Mouse (Mus musculus): ENCODE data around the gene Serpinb7.

The Serpinb7 gene

GRCm38 (mm10) chr1:107399355-107399754 is at the start of gene Serpinb7:
Serpinb7 (plus strand) TSS chr1:107399655.
- no peak for DNase-seq

GRCm38 (mm10) chr1:107350392-107350791 is 49.1 kb upstream of the Serpinb7 start:
- no peak for DNase-seq

DNA sequence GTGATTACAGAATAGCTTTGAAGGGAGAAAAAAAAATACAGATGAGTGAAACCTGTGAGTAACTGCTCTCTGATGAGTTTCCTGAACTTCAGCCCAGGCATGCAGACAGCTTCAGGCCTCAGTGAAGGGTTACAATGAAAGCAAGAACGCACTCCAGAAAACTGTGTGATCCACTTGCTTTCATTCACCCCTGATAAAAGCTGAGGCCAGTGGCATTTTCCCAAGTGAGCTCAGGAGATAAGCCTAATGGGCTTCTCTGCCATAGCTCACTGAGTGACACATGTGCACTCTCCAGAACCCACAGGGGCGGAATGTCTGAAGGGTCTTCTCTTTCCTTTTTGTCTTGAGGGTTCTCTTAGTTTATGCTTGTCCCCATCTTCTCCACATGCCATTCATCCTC is 48.3 kb upstream of the Serpinb7 start:
- no peak for DNase-seq

DNA sequence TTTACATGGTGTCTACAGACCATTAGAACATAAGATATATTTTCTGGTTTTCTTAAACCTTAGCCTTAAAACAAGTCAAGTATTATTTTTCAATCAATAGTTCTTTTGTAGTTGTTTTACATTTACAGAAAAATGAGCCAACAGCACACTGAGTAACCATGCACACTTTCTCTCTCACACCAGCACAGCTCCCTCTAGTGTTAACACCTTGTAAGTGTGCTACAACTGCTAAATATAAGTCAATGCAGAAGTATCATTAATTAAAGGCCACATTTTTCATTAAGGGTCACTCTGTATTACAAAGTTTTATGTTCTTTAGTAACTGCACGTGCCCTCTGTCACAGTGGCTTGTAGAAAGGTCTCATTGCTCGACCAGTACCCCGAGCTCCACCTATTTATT is 46.4 kb upstream of the Serpinb7 start:
- DNase-seq: no peak

GRCm38 (mm10) chr1:107360898-107361297 is 38.6 kb upstream of the Serpinb7 start, which contains the start of gene Serpinb11:
Serpinb11 (plus strand) TSS chr1:107361198.
- no peak for DNase-seq

DNA sequence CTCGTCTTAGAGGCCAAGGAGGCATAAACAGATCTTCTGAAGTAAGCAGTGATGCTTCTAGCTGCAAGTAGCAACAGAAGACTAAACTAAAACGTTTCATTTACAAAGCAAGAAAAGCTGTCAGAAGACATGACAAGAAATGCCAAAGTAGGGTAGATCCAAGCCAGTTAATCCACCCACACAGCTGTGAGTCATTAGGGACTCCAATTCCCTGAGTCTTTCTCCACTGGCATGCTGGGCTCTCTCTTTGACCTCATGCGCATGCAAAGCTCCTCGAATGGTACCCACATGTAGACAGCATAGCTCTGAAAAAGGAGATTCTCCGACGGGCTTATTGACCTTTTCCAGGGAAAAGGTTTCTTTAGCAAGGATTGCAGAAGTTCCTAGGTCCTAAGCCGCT is 33.5 kb upstream of the Serpinb7 start:
- no peak for DNase-seq

GRCm38 (mm10) chr1:107368944-107369343 is 30.5 kb upstream of the Serpinb7 start:
- no peak for DNase-seq

GRCm38 (mm10) chr1:107376952-107377351 is 22.5 kb upstream of the Serpinb7 start:
- no peak for DNase-seq

GRCm38 (mm10) chr1:107378368-107378767 is 21.1 kb upstream of the Serpinb7 start:
- no peak for DNase-seq

DNA sequence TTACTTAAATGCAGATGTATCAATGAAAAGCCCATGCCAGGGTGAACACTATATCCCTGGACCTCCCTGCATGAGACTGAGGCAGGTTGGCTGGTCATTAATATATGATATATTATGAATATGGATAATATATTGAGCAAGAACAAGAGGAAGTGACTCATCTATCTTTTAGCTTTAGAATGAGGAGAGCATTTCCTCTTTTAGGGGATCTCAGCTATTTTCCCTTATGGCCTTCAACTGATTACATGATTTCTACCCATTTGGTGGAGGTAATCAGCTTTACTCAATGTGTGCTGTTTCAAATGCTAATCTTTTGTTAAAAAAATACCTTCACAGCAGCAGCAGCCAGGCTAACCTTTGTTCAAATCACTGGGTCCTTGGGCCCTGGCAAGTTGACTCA is 18.0 kb upstream of the Serpinb7 start:
- DNase-seq: no peak

GRCm38 (mm10) chr1:107382404-107382803 is 17.1 kb upstream of the Serpinb7 start:
- no peak for DNase-seq

GRCm38 (mm10) chr1:107384532-107384931 is 14.9 kb upstream of the Serpinb7 start:
- DNase-seq: no peak

DNA sequence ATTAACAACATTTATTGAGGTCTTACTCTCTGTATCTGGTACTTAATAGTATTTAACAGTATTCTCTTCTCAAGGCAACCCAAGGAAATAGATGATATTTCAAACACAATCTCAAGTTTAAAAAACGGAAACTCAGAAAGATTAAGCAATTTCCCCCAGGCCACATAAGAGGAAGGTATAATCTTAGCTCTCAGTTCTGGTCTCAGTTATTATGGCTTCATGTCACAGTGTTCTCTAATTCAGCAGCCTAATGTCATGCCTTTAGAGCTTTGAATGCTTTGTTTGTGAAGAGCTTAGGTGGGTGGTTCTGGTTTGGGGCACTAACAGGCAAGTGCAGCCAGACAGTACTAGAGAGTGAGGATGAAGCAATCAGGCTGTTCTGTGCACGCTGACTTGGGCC is 9.7 kb upstream of the Serpinb7 start:
- no peak for DNase-seq

DNA sequence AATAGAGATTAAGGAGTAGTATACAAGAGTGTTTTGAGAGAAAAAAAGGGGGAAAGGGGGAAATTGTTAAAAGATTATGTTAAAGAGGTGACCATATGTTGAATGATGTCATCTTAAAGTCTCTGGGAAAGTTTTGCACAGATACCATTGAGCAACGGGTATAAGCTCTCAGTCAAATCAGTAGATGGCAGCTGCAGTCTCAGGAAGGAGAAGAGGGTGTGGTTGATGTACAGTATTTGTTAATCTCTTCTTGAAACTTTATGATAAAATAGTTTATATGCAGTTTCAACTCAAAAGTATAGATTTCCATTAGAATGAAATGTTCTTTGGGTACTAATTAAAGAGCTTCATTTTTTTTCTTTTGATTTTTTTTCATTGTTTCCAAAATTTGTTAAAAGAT is 2.0 kb upstream of the Serpinb7 start:
- no peak for DNase-seq

DNA sequence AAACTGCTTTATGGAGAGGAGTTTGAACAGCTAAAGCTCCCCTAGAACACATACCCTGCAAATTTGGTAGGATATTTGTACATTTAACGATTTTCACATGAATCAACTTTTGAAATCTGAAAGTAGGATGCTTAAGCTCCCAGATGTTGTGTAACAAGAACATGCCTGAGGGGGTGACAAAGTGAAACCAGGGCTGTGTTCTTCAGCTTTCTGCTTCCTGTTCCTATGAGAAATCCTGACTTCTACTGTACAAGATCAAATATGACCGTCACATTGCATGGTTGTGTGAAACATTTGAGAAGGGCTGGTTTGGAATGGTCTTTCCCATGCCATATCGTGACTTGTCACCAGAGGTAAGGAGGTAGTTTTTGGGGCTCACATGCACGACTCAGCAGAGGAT is 2.6 kb downstream of the Serpinb7 start:
- DNase-seq: no peak

DNA sequence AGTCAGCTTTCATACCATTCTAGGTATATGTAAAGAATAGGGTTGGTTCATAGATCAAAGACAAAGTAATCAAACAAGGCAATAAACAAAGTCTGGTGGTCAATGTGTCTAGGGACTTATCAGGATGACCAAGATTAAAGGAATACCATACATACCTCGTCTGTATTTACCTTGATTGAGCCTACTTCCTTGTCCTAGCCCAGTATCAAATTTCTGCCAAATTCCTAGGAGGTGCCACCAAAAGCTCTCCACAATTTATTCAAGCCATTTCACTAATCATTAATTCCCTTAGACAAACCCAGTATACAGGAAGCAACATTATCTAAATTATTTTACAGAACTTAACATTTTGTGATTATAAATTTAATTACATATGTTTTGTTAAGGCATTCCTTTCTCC is 15.2 kb downstream of the Serpinb7 start:
- DNase-seq: no peak

DNA sequence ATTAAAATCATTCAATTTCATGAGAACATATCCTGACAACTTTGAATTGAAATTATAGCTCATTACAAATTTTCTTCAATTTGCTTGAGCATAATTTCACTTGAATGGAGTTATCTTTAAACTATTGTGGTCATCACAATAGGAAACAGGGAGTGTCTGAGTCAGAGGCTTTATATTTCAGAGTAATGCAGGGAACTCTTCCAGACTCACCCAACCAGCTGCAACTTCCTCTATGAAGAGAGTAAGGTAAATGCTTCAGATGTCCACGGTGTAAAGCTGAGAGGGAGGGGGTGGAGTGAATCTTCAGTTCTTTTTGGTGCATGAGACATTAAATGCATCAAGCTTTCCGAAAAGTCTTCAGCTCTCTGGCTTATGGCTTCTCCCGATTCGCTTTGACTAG is 23.0 kb downstream of the Serpinb7 start:
- DNase-seq: no peak

GRCm38 (mm10) chr1:107431253-107431652 is 31.8 kb downstream of the Serpinb7 start:
- no peak for DNase-seq

- DNase-seq: no peak
These were observed 36.1 kb downstream of the Serpinb7 start for GRCm38 (mm10) chr1:107435528-107435927.

DNA sequence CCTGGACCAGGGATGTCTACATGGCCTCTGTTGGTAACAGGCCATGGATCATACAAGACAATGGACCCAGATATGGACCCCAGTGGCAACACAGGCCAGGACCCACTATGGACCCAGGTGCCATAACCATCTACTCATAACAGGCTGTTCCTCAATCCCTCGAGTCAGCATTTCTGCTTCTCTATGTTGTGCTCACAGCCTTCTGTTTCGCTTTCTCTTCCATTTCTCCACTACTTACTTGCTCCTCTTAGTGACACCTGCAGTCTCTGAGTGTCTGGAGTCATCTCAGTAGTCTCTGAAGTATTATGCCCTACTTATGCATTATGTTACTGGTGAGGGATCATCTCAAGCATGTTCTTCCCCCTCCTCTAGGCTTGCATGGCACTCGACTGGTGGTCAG is 40.0 kb downstream of the Serpinb7 start:
- peak; percentile 43 for DNase-seq

- no peak for DNase-seq
These were observed 45.9 kb downstream of the Serpinb7 start for GRCm38 (mm10) chr1:107445352-107445751.

DNA sequence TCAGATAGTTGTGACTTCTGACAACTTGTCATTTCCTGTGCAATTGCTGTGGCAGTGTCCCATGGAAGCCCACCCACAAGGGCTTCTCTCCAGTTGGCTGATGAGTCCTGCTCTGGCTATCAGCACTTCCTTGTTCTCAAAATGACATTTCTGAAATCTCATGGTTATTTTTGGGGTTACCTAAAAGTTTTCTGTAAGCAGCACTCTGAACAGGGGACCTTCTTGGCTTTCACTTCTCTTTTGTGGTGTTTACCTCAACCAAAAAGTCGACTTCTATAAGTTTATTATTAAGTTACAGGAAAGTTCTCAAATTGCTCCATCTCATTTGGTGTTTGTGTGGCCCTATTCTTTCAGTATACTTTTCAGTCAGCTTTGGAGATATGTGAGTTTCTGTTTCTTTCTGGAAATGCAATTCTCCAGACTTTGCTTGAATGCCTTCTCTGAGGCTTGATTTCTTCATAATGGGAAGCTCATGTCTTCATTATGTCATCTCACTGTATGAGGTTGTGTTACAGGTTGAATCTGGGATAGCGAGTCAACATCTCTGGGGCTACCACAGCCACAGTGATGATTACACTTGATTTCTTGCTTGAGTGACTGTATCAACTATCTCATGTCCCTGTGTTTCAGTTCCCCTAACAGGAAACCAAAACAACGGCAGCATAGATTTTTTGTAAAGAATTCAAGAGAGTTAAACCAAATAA is 47.9 kb downstream of the Serpinb7 start:
- DNase-seq: peak; percentile 41

GRCm38 (mm10) chr1:107479909-107480308 is 80.5 kb downstream of the Serpinb7 start:
- no peak for DNase-seq

DNA sequence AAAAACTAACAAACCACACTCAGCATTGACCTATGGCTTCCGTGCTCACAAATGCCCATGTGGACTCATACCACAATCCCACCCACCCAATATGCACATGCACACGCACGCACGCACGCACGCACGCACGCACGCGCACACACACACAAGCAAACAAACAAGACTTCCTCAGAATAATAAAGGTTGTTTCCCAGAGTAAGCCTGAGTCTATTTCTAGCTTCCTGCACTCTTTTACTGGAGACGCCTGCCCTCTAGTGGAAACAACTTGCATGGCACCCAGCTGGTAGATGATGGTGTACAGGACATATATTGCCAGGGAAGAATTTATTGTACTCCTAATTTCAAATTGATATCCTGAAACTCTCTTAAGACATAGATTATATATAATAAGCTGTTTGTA is 82.0 kb downstream of the Serpinb7 start:
- peak; percentile 88 for DNase-seq

GRCm38 (mm10) chr1:107489577-107489976 is 90.1 kb downstream of the Serpinb7 start:
- peak; percentile 86 for DNase-seq

All from heart, adult 11 months (tissue).